Mouse (Mus musculus): ENCODE data around the gene Nae1. TPM values are rescaled to one million over a fixed set of nuclear protein-coding genes. Genes with fewer than 3 reads are reported as not detected.

Gene Nae1
- polyA plus RNA-seq, 1 experiment from 2014 or later: 163 TPM

DNA sequence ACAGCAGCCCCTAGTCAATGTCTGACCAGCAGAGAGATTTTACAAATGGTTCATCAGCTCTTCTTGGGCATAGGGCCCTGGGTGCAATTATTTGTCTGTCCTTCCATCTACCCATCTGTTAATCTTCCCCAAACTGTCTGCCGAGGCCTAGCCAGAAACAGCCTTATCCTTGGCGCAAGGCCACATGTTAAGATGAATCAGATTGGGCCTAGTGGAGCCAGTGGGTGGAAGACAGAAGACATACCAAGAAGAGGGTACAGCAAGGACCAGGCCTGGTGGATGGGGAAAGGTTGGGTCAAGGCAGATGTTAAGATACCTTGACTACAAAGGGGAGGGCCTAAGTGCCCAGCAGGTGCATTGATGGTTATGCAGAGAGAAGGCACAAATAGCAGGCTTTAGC is 5.1 kb upstream of the Nae1 start:
- H3K27ac ChIP-seq (replicated peaks; ENCODE audit: low read depth, low read length): no peak overlapping the region
- ATAC-seq (replicated peaks; ENCODE audit: insufficient number of reproducible peaks, low FRiP score, low TSS enrichment, low read depth): no peak
- H3K4me1 ChIP-seq (ENCODE audit: control insufficient read depth, insufficient read depth, low read length): no peaks in the 10 kb centered on the region; the same call in none of the 2 replicates
- no peak overlapping the region for H3K4me3 ChIP-seq (ENCODE audit: low read depth, low read length)
- no peak for DNase-seq (ENCODE audit: low spot score)
- 93% methylated on average over 2 of the region's 2 CpGs for WGBS
- H3K36me3 ChIP-seq (replicated peaks; ENCODE audit: control insufficient read depth, insufficient read depth, low read depth, low read length): no peaks in the 10 kb centered on the region
- no peak overlapping the region for H3K4me2 ChIP-seq (ENCODE audit: low read depth, low read length)
- no peak overlapping the region for H3K9ac ChIP-seq (replicated peaks; ENCODE audit: low read length)
- H3K27me3 ChIP-seq (ENCODE audit: control insufficient read depth, insufficient read depth, low read length): peaks cover 35% of the 10 kb centered on the region
- H3K9me3 ChIP-seq (replicated peaks; ENCODE audit: control insufficient read depth, low read length): no peaks in the 10 kb centered on the region

DNA sequence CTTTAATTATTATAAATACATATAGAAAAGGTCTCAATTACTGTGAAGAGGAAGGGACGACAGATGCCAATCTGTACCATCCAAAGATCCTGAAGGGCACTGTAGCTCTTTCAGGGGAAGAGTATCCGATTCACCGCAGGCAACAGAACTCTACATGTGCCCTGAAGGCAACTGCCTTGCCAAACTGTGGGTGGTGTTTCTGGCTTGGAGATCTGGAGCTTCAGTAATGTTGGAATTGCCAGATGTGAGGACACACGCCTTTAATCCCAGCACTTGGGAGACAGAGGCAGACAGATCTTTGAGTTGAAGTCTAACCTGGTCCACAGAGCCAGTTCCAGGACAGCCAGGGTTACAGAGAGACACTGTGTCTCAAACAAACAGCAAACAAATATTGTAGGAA is 4.5 kb upstream of the Nae1 start:
- ATAC-seq (replicated peaks; ENCODE audit: insufficient number of reproducible peaks, low FRiP score, low TSS enrichment, low read depth) (no peak), DNase-seq (ENCODE audit: low spot score) (no peak)
- Histone ChIP-seq H3K4me1 (ENCODE audit: control insufficient read depth, insufficient read depth, low read length) (no peaks in the 10 kb centered on the region; the same call in none of the 2 replicates), H3K27ac (replicated peaks; ENCODE audit: low read depth, low read length) (no peak overlapping the region), H3K4me3 (ENCODE audit: low read depth, low read length) (no peak overlapping the region), H3K9ac (replicated peaks; ENCODE audit: low read length) (no peak overlapping the region), H3K27me3 (ENCODE audit: control insufficient read depth, insufficient read depth, low read length) (peaks cover 35% of the 10 kb centered on the region), H3K4me2 (ENCODE audit: low read depth, low read length) (no peak overlapping the region), H3K9me3 (replicated peaks; ENCODE audit: control insufficient read depth, low read length) (no peaks in the 10 kb centered on the region), H3K36me3 (replicated peaks; ENCODE audit: control insufficient read depth, insufficient read depth, low read depth, low read length) (no peaks in the 10 kb centered on the region)
- 79% methylated on average over 4 of the region's 4 CpGs for WGBS

DNA sequence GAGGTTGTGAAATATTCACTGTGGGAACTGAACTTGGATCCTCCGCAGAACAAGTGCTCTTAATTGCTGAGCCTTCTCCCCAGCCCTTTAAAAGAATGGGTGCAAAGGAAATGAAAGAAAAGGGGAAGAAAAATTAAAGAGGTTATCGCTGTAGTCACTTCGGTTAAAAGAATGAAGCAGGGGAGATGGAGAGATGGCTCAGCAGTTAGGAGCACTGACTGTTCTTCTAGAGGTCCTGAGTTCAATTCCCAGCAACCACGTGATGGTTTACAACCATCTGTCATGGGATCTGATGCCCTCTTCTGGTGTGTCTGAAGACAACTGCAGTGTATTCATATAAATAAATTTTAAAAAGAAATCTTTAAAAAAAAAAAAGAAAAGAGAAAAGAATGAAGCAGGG is 1.6 kb upstream of the Nae1 start:
- Histone ChIP-seq H3K4me3 (ENCODE audit: low read depth, low read length) (no peak overlapping the region), H3K4me2 (ENCODE audit: low read depth, low read length) (no peak overlapping the region), H3K4me1 (ENCODE audit: control insufficient read depth, insufficient read depth, low read length) (no peaks in the 10 kb centered on the region; the same call in none of the 2 replicates), H3K9ac (replicated peaks; ENCODE audit: low read length) (no peak overlapping the region), H3K36me3 (replicated peaks; ENCODE audit: control insufficient read depth, insufficient read depth, low read depth, low read length) (no peaks in the 10 kb centered on the region), H3K9me3 (replicated peaks; ENCODE audit: control insufficient read depth, low read length) (no peaks in the 10 kb centered on the region), H3K27me3 (ENCODE audit: control insufficient read depth, insufficient read depth, low read length) (peaks cover 13% of the 10 kb centered on the region), H3K27ac (replicated peaks; ENCODE audit: low read depth, low read length) (no peak overlapping the region)
- DNase-seq (ENCODE audit: low spot score) (no peak), ATAC-seq (replicated peaks; ENCODE audit: insufficient number of reproducible peaks, low FRiP score, low TSS enrichment, low read depth) (no peak)
- WGBS: 84% methylated on average over 4 of the region's 4 CpGs

GRCm38 (mm10) chr8:104535378-104535777 is 941 bp upstream of the Nae1 start:
- no peaks in the 10 kb centered on the region for H3K9me3 ChIP-seq (replicated peaks; ENCODE audit: control insufficient read depth, low read length)
- H3K9ac ChIP-seq (replicated peaks; ENCODE audit: low read length): no peak overlapping the region
- ATAC-seq (replicated peaks; ENCODE audit: insufficient number of reproducible peaks, low FRiP score, low TSS enrichment, low read depth): no peak
- H3K27me3 ChIP-seq (ENCODE audit: control insufficient read depth, insufficient read depth, low read length): peaks cover 6% of the 10 kb centered on the region
- no peak overlapping the region for H3K4me3 ChIP-seq (ENCODE audit: low read depth, low read length)
- no peak for DNase-seq (ENCODE audit: low spot score)
- H3K4me1 ChIP-seq (ENCODE audit: control insufficient read depth, insufficient read depth, low read length): no peaks in the 10 kb centered on the region; the same call in 1 of the 2 replicates
- no peaks in the 10 kb centered on the region for H3K36me3 ChIP-seq (replicated peaks; ENCODE audit: control insufficient read depth, insufficient read depth, low read depth, low read length)
- no peak overlapping the region for H3K27ac ChIP-seq (replicated peaks; ENCODE audit: low read depth, low read length)
- H3K4me2 ChIP-seq (ENCODE audit: low read depth, low read length): no peak overlapping the region
- WGBS: 33% methylated on average over 7 of the region's 7 CpGs

DNA sequence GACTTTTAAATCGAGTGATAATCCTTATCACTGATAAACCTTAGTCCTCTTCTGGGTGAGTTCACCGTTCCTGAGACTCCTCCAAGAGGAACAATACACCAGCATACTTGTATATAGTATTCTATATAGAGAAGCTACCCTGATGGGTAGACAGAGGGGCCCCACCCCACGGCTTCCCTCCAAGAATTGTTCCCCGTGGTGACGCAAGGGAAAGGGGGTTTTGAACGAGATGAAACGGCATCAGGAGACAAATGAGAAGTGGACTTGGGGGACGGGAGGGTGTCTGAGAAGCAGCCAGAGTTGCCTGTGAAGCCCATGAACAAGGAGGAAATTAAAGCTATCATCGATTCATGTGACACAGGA is 323 bp upstream of the Nae1 start:
- 0 out of 2 replicates have a peak, but pooled peaks have one; percentile 24 for ATAC-seq (replicated peaks; ENCODE audit: insufficient number of reproducible peaks, low FRiP score, low TSS enrichment, low read depth)
- H3K4me2 ChIP-seq (ENCODE audit: low read depth, low read length): peak overlapping the region; percentile 35

GRCm38 (mm10) chr8:104533551-104533950 is 886 bp downstream of the Nae1 start:
- Histone ChIP-seq H3K27ac (replicated peaks; ENCODE audit: low read depth, low read length) (no peak overlapping the region), H3K4me1 (ENCODE audit: control insufficient read depth, insufficient read depth, low read length) (no peaks in the 10 kb centered on the region; the same call in 1 of the 2 replicates), H3K9me3 (replicated peaks; ENCODE audit: control insufficient read depth, low read length) (no peaks in the 10 kb centered on the region), H3K36me3 (replicated peaks; ENCODE audit: control insufficient read depth, insufficient read depth, low read depth, low read length) (no peaks in the 10 kb centered on the region), H3K4me3 (ENCODE audit: low read depth, low read length) (peak overlapping the region; percentile 92), H3K27me3 (ENCODE audit: control insufficient read depth, insufficient read depth, low read length) (no peaks in the 10 kb centered on the region), H3K4me2 (ENCODE audit: low read depth, low read length) (peak overlapping the region; percentile 58), H3K9ac (replicated peaks; ENCODE audit: low read length) (peak overlapping the region; percentile 97)
- WGBS: 23% methylated on average over 7 of the region's 7 CpGs
- no peak for DNase-seq (ENCODE audit: low spot score)
- no peak for ATAC-seq (replicated peaks; ENCODE audit: insufficient number of reproducible peaks, low FRiP score, low TSS enrichment, low read depth)

More for the DNA sequence above, 323 bp upstream of the Nae1 start:
- Histone ChIP-seq H3K4me1 (ENCODE audit: control insufficient read depth, insufficient read depth, low read length) (no peaks in the 10 kb centered on the region; the same call in 1 of the 2 replicates), H3K27me3 (ENCODE audit: control insufficient read depth, insufficient read depth, low read length) (peaks cover 1% of the 10 kb centered on the region), H3K4me3 (ENCODE audit: low read depth, low read length) (peak overlapping the region; percentile 92), H3K9ac (replicated peaks; ENCODE audit: low read length) (peak overlapping the region; percentile 97), H3K9me3 (replicated peaks; ENCODE audit: control insufficient read depth, low read length) (no peaks in the 10 kb centered on the region), H3K36me3 (replicated peaks; ENCODE audit: control insufficient read depth, insufficient read depth, low read depth, low read length) (no peaks in the 10 kb centered on the region), H3K27ac (replicated peaks; ENCODE audit: low read depth, low read length) (no peak overlapping the region)
- no peak for DNase-seq (ENCODE audit: low spot score)
- 12% methylated on average over 9 of the region's 9 CpGs for WGBS

- no peaks in the 10 kb centered on the region; the same call in 1 of the 2 replicates for H3K4me1 ChIP-seq (ENCODE audit: control insufficient read depth, insufficient read depth, low read length)
- H3K36me3 ChIP-seq (replicated peaks; ENCODE audit: control insufficient read depth, insufficient read depth, low read depth, low read length): no peaks in the 10 kb centered on the region; the same call in 1 of the 2 replicates
- WGBS: 88% methylated on average over 6 of the region's 6 CpGs
- no peak overlapping the region for H3K4me3 ChIP-seq (ENCODE audit: low read depth, low read length)
- ATAC-seq (replicated peaks; ENCODE audit: insufficient number of reproducible peaks, low FRiP score, low TSS enrichment, low read depth): no peak
- no peak overlapping the region for H3K9ac ChIP-seq (replicated peaks; ENCODE audit: low read length)
- no peaks in the 10 kb centered on the region for H3K27me3 ChIP-seq (ENCODE audit: control insufficient read depth, insufficient read depth, low read length)
- no peak for DNase-seq (ENCODE audit: low spot score)
- H3K27ac ChIP-seq (replicated peaks; ENCODE audit: low read depth, low read length): no peak overlapping the region
- H3K4me2 ChIP-seq (ENCODE audit: low read depth, low read length): no peak overlapping the region
- no peaks in the 10 kb centered on the region for H3K9me3 ChIP-seq (replicated peaks; ENCODE audit: control insufficient read depth, low read length)
These were observed 4.8 kb downstream of the Nae1 start for GRCm38 (mm10) chr8:104529671-104530070.

- Histone ChIP-seq H3K4me3 (ENCODE audit: low read depth, low read length) (no peak overlapping the region), H3K4me1 (ENCODE audit: control insufficient read depth, insufficient read depth, low read length) (no peaks in the 10 kb centered on the region), H3K9me3 (replicated peaks; ENCODE audit: control insufficient read depth, low read length) (no peaks in the 10 kb centered on the region), H3K9ac (replicated peaks; ENCODE audit: low read length) (no peak overlapping the region), H3K4me2 (ENCODE audit: low read depth, low read length) (no peak overlapping the region), H3K27ac (replicated peaks; ENCODE audit: low read depth, low read length) (no peak overlapping the region), H3K36me3 (replicated peaks; ENCODE audit: control insufficient read depth, insufficient read depth, low read depth, low read length) (peaks cover 1% of the 10 kb centered on the region), H3K27me3 (ENCODE audit: control insufficient read depth, insufficient read depth, low read length) (no peaks in the 10 kb centered on the region)
- DNase-seq (ENCODE audit: low spot score): no peak
- no peak for ATAC-seq (replicated peaks; ENCODE audit: insufficient number of reproducible peaks, low FRiP score, low TSS enrichment, low read depth)
- 80% methylated on average over 5 of the region's 5 CpGs for WGBS
These were observed 16.6 kb downstream of the Nae1 start for GRCm38 (mm10) chr8:104517872-104518271.
